Mouse (Mus musculus) liver, postnatal 0 days (tissue): ENCODE data around the gene Srbd1.

Source experiments
- CTCF ChIP-seq: sonication (generic); IDR thresholded peaks from 2 replicates; pipeline ENCODE4 v1.5.1; 2016; ENCODE audit warnings: antibody characterized with exemption, low read depth
- EP300 ChIP-seq: IDR thresholded peaks from 2 replicates; pipeline ENCODE4 v1.6.1; 2016; ENCODE audit warnings: antibody characterized with exemption, low read depth, mild to moderate bottlenecking

DNA sequence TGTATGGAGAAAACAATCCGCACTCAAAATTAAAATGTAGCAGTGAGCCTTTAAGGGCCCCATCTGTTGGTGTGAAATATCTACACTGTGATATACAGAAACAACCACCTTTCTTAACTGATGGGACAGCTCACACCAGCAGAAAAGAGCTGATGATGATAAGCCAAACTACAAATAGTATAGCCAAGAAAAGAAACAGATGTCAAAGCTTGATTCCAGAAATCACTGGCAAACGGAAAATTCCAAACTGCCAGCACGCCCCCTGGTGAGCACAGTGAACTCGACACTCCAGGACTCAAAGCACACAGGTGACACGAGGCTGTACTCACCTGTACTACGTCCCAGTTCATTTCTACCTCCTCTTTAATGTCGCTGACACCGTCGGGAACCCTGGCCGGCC is 9.1 kb downstream of the Srbd1 start:
- TF ChIP-seq CTCF (no peak), EP300 (no peak)
